Mouse (Mus musculus) liver, embryonic 14.5 days (tissue): Measurements from ENCODE around the gene Ccnf. TPM values are rescaled to one million over a fixed set of nuclear protein-coding genes. Genes with fewer than 3 reads are reported as not detected.

ENCODE experiments used
- ATAC-seq: fragments of 200-750 bp; cut with Nextera tagmentation; 2 replicates; pipeline ENCODE4 v1.8.0; 2017; ENCODE audit warnings: moderate number of reproducible peaks, mild to moderate bottlenecking, moderate library complexity; ENCODE audit not compliant: insufficient read depth
- DNase-seq, 3 experiments: peaks; one replicate each; pipeline ENCODE4 v3.0.0-alpha.2; 2012 to 2013; ENCODE audit warnings: low read depth in 3 of 3, low spot score in 3 of 3
- H3K27ac ChIP-seq: fragments of 300-500 bp; sonication (generic); 2 replicates; pipeline ENCODE4 v1.5.1; 2014; ENCODE audit warnings: moderate library complexity, mild to moderate bottlenecking, control low read depth, inconsistent platforms
- H3K27me3 ChIP-seq: fragments of 300-500 bp; sonication (generic); 2 replicates; pipeline ENCODE4 v1.6.1; 2014; ENCODE audit warnings: mild to moderate bottlenecking, low read length, moderate library complexity; ENCODE audit not compliant: control insufficient read depth, insufficient read depth
- H3K36me3 ChIP-seq: fragments of 300-500 bp; sonication (generic); replicated peaks from 2 replicates; pipeline ENCODE4 v1.6.1; 2014; ENCODE audit warnings: low read depth; ENCODE audit not compliant: control insufficient read depth, insufficient read depth
- H3K4me1 ChIP-seq, 2 experiments: fragments of 200-500 bp in 1 of 2; fragments of 300-500 bp in 1 of 2; sonication (generic) in 1 of 2; replicated peaks; 2 replicates each; pipeline ENCODE4 v1.6.1; 2012 to 2014; ENCODE audit warnings: antibody characterized with exemption in 1 of 2, inconsistent platforms in 1 of 2, low read length in 1 of 2; ENCODE audit not compliant: control insufficient read depth in 2 of 2, insufficient read depth in 2 of 2
- H3K4me2 ChIP-seq: fragments of 300-500 bp; sonication (generic); 2 replicates; pipeline ENCODE4 v1.6.1; 2014; ENCODE audit warnings: low read depth, mild to moderate bottlenecking, control low read depth, moderate library complexity
- H3K4me3 ChIP-seq, 2 experiments: fragments of 200-500 bp in 1 of 2; fragments of 300-500 bp in 1 of 2; sonication (generic) in 1 of 2; 2 replicates each; pipeline ENCODE4 v1.5.1; 2012 to 2014; ENCODE audit warnings: low read depth in 2 of 2, low read length in 2 of 2, mild to moderate bottlenecking in 2 of 2, control low read depth in 1 of 2, inconsistent platforms in 1 of 2, moderate library complexity in 1 of 2; ENCODE audit not compliant: insufficient read depth in 1 of 2
- H3K9ac ChIP-seq: fragments of 300-500 bp; sonication (generic); replicated peaks from 2 replicates; pipeline ENCODE4 v1.6.1; 2014; ENCODE audit warnings: mild to moderate bottlenecking, control low read depth, moderate library complexity
- H3K9me3 ChIP-seq: fragments of 300-500 bp; sonication (generic); 2 replicates; pipeline ENCODE4 v1.6.1; 2016; ENCODE audit warnings: low read length, mixed read lengths; ENCODE audit not compliant: control insufficient read depth
- CTCF ChIP-seq: IDR thresholded peaks from 2 replicates; pipeline ENCODE4 v1.5.1; 2016; ENCODE audit warnings: antibody characterized with exemption, low read depth, control low read depth
- EP300 ChIP-seq: IDR thresholded peaks from 2 replicates; pipeline ENCODE4 v1.6.1; 2016; ENCODE audit warnings: antibody characterized with exemption, low read depth
- WGBS: fragments of 180-500 bp; shearing (Covaris S2); extraction: QIAGEN DNeasy Blood & Tissue Kit; methylation state at CpG from one replicate; pipeline ENCODE4 v1.1.7; 2014; ENCODE audit not compliant: insufficient replicate concordance; 5-methylcytosine and 5-hydroxymethylcytosine counted together
- polyA plus RNA-seq, 2 experiments: library from polyadenylated mRNA; depleted of rRNA in 1 of 2; stranded (reverse) in 1 of 2; unstranded in 1 of 2; fragments of >200 nt; fragmentation: Nextera tagmentation in 1 of 2; extraction: Ambion mirVana in 1 of 2; gene quantifications; 2 replicates each; pipeline versions ENCODE4 v1.2.1 to v1.2.3; 2012 to 2014

Ccnf gene
- polyA plus RNA-seq, 2 experiments = 36.9 to 69.5 TPM

DNA sequence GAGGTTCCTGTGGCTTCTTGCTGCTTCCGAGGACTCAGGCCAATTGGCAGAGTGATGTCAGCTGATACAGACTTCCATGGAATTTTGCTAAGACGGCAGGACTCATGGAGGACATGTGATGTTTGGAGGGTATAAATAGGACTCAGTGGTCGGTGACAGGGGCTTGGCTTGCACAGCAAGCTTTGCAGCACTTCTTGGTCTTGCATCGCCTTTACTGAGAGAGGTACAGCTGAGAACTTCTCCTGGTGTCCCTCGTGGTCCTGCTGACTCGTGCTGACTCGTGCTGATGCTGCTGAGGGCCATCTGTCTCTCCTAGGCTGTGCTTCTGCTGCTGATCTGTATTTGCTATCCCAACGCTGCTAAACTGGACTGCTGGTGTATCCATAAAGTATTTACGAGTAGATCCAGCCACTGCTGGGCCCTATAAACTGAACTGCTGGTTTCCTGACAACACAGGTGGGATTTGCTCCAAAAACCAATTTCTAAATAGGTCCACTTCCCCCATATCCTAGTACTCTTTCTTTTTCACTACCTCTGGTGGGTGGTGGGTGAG, 32.1 kb upstream of the Ccnf start:
- ATAC-seq (no peak), DNase-seq (no peak)
- Histone ChIP-seq H3K36me3 (no peaks in the 10 kb centered on the region), H3K4me1 (peaks cover 0 to 7% of the 10 kb centered on the region in 2 experiments; a peak in 1 of 4 replicates), H3K4me3 (no peak overlapping the region), H3K9me3 (no peaks in the 10 kb centered on the region), H3K27me3 (no peaks in the 10 kb centered on the region), H3K4me2 (no peak overlapping the region), H3K9ac (no peak overlapping the region), H3K27ac (no peak overlapping the region)
- 50% methylated on average over 9 of the region's 9 CpGs for WGBS
- TF ChIP-seq CTCF (no peak), EP300 (no peak)

- no peak overlapping the region for H3K4me3 ChIP-seq
- WGBS = 53% methylated on average over 4 of the region's 4 CpGs
- ATAC-seq = no peak
Observed at GRCm38 (mm10) chr17:24282637-24283036, 31.4 kb upstream of the Ccnf start.

DNA sequence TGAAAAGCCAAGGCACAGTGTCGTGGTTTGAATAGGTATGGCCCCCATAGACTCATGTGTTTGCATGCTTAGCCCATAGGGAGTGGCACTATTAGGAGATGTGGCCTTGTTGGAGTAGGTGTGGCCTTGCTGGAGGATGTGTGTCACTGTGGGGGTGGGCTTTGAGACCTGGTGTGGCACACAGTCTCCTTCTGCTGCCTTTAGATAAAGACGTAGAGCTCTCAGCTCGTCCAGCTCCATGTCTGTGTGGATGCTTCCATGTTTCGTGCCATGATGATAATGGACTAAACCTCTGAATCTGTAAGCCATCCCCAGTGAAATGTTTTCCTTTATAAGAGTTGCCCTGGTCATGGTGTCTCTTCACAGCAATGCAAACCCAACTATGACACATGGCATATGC, 28.6 kb upstream of the Ccnf start:
- Histone ChIP-seq H3K36me3 (no peaks in the 10 kb centered on the region), H3K4me3 (no peak overlapping the region), H3K9me3 (no peaks in the 10 kb centered on the region), H3K27me3 (no peaks in the 10 kb centered on the region), H3K9ac (no peak overlapping the region), H3K27ac (no peak overlapping the region), H3K4me1 (peaks cover 0 to 7% of the 10 kb centered on the region in 2 experiments; a peak in 1 of 4 replicates), H3K4me2 (no peak overlapping the region)
- peak; percentile 23; the same call in 1 of the 2 replicates for ATAC-seq
- no peak for DNase-seq
- WGBS = 24% methylated on average over 4 of the region's 4 CpGs
- TF ChIP-seq EP300 (no peak), CTCF (no peak)

More at GRCm38 (mm10) chr17:24282637-24283036, 31.4 kb upstream of the Ccnf start:
- no peak overlapping the region for H3K9ac ChIP-seq
- no peaks in the 10 kb centered on the region for H3K9me3 ChIP-seq
- no peak for TF ChIP-seq EP300
- TF ChIP-seq CTCF = peak; percentile 61
- H3K4me2 ChIP-seq = no peak overlapping the region
- DNase-seq = no peak
- H3K27me3 ChIP-seq = no peaks in the 10 kb centered on the region
- no peaks in the 10 kb centered on the region for H3K36me3 ChIP-seq
- H3K27ac ChIP-seq = no peak overlapping the region
- H3K4me1 ChIP-seq = peaks cover 0 to 7% of the 10 kb centered on the region in 2 experiments; a peak in 1 of 4 replicates

GRCm38 (mm10) chr17:24267133-24267532, 15.8 kb upstream of the Ccnf start:
- ATAC-seq (no peak), DNase-seq (no peak)
- 75% methylated on average over 1 of the region's 1 CpGs for WGBS
- no peak overlapping the region for H3K9ac ChIP-seq
- no peaks in the 10 kb centered on the region for H3K9me3 ChIP-seq
- no peaks in the 10 kb centered on the region for H3K27me3 ChIP-seq
- TF ChIP-seq EP300 (no peak), CTCF (no peak)
- no peaks in the 10 kb centered on the region for H3K36me3 ChIP-seq
- no peak overlapping the region for H3K4me2 ChIP-seq
- H3K4me1 ChIP-seq = no peaks in the 10 kb centered on the region
- no peak overlapping the region for H3K4me3 ChIP-seq
- no peak overlapping the region for H3K27ac ChIP-seq

GRCm38 (mm10) chr17:24264766-24265165, 13.5 kb upstream of the Ccnf start:
- ATAC-seq (no peak), DNase-seq (no peak)
- WGBS = 65% methylated on average over 2 of the region's 2 CpGs
- Histone ChIP-seq H3K4me1 (no peaks in the 10 kb centered on the region; a peak in 1 of 4 replicates), H3K27ac (no peak overlapping the region), H3K4me2 (no peak overlapping the region), H3K4me3 (no peak overlapping the region), H3K36me3 (no peaks in the 10 kb centered on the region), H3K9ac (no peak overlapping the region), H3K9me3 (no peaks in the 10 kb centered on the region), H3K27me3 (no peaks in the 10 kb centered on the region)
- TF ChIP-seq EP300 = no peak
- no peak for TF ChIP-seq CTCF
